Mouse (Mus musculus) CH12.LX (cell line): ENCODE data around the gene Ercc1. TPM values are rescaled to one million over a fixed set of nuclear protein-coding genes. Genes with fewer than 3 reads are reported as not detected.

ENCODE experiments used
- DNase-seq: peaks from one replicate; pipeline ENCODE4 v3.0.0-alpha.2; 2013; ENCODE audit errors: extremely low read depth
- H3K27ac ChIP-seq: 2 replicates; pipeline ENCODE4 v1.5.1; 2012; ENCODE audit warnings: low read depth, mild to moderate bottlenecking, control low read depth, moderate library complexity; ENCODE audit not compliant: insufficient read depth
- H3K27me3 ChIP-seq: replicated peaks from 2 replicates; pipeline ENCODE3; 2012; ENCODE audit warnings: inconsistent platforms
- H3K36me3 ChIP-seq, 2 experiments: replicated peaks in 1 of 2; 2 replicates each; pipeline versions ENCODE3 to v1.6.1; 2012; ENCODE audit warnings: inconsistent platforms in 1 of 2, low read length in 1 of 2, mild to moderate bottlenecking in 1 of 2, mixed read lengths in 1 of 2, moderate library complexity in 1 of 2; ENCODE audit not compliant: control insufficient read depth in 1 of 2, insufficient read depth in 1 of 2
- H3K4me1 ChIP-seq, 2 experiments: 2 replicates each; pipeline ENCODE4 v1.6.1; 2012; ENCODE audit warnings: inconsistent platforms in 1 of 2, moderate library complexity in 1 of 2; ENCODE audit not compliant: insufficient read depth in 2 of 2, control insufficient read depth in 1 of 2
- H3K4me2 ChIP-seq: 2 replicates; pipeline ENCODE4 v1.6.1; 2012; ENCODE audit warnings: low read depth, mild to moderate bottlenecking, control low read depth; ENCODE audit not compliant: poor library complexity, insufficient read depth, severe bottlenecking
- H3K4me3 ChIP-seq, 3 experiments: fragments of 150-350 bp in 1 of 3; sonication (generic) in 1 of 3; replicated peaks in 1 of 3; 2 replicates each; pipeline versions ENCODE3 to v1.5.1; 2011 to 2012; ENCODE audit warnings: low read depth in 2 of 3, low read length in 2 of 3, mild to moderate bottlenecking in 2 of 3, moderate library complexity in 2 of 3, control low read depth in 1 of 3, improper control_type of control experiment in 1 of 3, inconsistent platforms in 1 of 3, mixed read lengths in 1 of 3; ENCODE audit not compliant: poor library complexity in 1 of 3
- H3K79me2 ChIP-seq: replicated peaks from 2 replicates; pipeline ENCODE4 v1.6.1; 2012; ENCODE audit warnings: mild to moderate bottlenecking, moderate library complexity; ENCODE audit not compliant: control insufficient read depth, poor library complexity, insufficient read depth, severe bottlenecking; ENCODE audit errors: extremely low read depth
- H3K9ac ChIP-seq: 2 replicates; pipeline ENCODE4 v1.6.1; 2012; ENCODE audit warnings: low read depth, mild to moderate bottlenecking, control low read depth, moderate library complexity; ENCODE audit not compliant: insufficient read depth
- H3K9me3 ChIP-seq: replicated peaks from 2 replicates; pipeline ENCODE3; 2012; ENCODE audit warnings: low read length, inconsistent platforms, mixed read lengths
- E2F4 ChIP-seq: IDR thresholded peaks from 2 replicates; pipeline ENCODE4 v1.6.1; 2011; ENCODE audit warnings: low read depth, low read length, improper control_type of control experiment; ENCODE audit not compliant: insufficient replicate concordance
- ELF1 ChIP-seq: IDR thresholded peaks from 2 replicates; pipeline ENCODE4 v1.6.1; 2014; ENCODE audit warnings: low read depth, mild to moderate bottlenecking, inconsistent platforms, low read length, improper control_type of control experiment
- EP300 ChIP-seq: IDR thresholded peaks from 2 replicates; pipeline ENCODE4 v1.6.1; 2011; ENCODE audit warnings: low read length, improper control_type of control experiment
- ETS1 ChIP-seq: conservative IDR thresholded peaks from 2 replicates; pipeline ENCODE4 v1.6.1; 2012; ENCODE audit warnings: low read depth, mild to moderate bottlenecking, inconsistent platforms, low read length, improper control_type of control experiment, moderate library complexity
- GABPA ChIP-seq: IDR thresholded peaks from 2 replicates; pipeline ENCODE4 v1.6.1; 2012; ENCODE audit warnings: low read depth, low read length, improper control_type of control experiment, inconsistent platforms; ENCODE audit not compliant: insufficient replicate concordance
- IRF4 ChIP-seq: IDR thresholded peaks from 2 replicates; pipeline ENCODE4 v1.6.1; 2014; ENCODE audit warnings: low read depth, mild to moderate bottlenecking, inconsistent platforms, low read length, improper control_type of control experiment
- JUN ChIP-seq: IDR thresholded peaks from 2 replicates; pipeline ENCODE4 v1.6.1; 2011; ENCODE audit warnings: low read depth, mild to moderate bottlenecking, low read length, improper control_type of control experiment, moderate library complexity; ENCODE audit not compliant: insufficient read depth
- JUND ChIP-seq: conservative IDR thresholded peaks from 2 replicates; pipeline ENCODE4 v1.6.1; 2011; ENCODE audit warnings: low read depth, low read length, improper control_type of control experiment
- KAT2A ChIP-seq: IDR thresholded peaks from 2 replicates; pipeline ENCODE4 v1.6.1; 2012; ENCODE audit warnings: low read length, improper control_type of control experiment, inconsistent platforms; ENCODE audit not compliant: insufficient replicate concordance
- MAFK ChIP-seq: IDR thresholded peaks from 2 replicates; pipeline ENCODE4 v1.6.1; 2011; ENCODE audit warnings: low read length, improper control_type of control experiment; ENCODE audit not compliant: insufficient replicate concordance
- MAZ ChIP-seq: IDR thresholded peaks from 2 replicates; pipeline ENCODE4 v1.6.1; 2012; ENCODE audit warnings: low read depth, mild to moderate bottlenecking, inconsistent platforms, low read length, improper control_type of control experiment, moderate library complexity
- MXI1 ChIP-seq: IDR thresholded peaks from 2 replicates; pipeline ENCODE4 v1.6.1; 2011; ENCODE audit warnings: mild to moderate bottlenecking, low read depth, low read length, improper control_type of control experiment
- MYC ChIP-seq: IDR thresholded peaks from 2 replicates; pipeline ENCODE4 v1.6.1; 2011; ENCODE audit warnings: low read depth, mild to moderate bottlenecking, improper control_type of control experiment, low read length
- NELFE ChIP-seq: IDR thresholded peaks from 2 replicates; pipeline ENCODE4 v1.6.1; 2011; ENCODE audit warnings: low read depth, low read length, improper control_type of control experiment
- PAX5 ChIP-seq: IDR thresholded peaks from 2 replicates; pipeline ENCODE4 v1.6.1; 2012; ENCODE audit warnings: low read length, inconsistent platforms, mixed read lengths
- POLR2AphosphoS2 ChIP-seq: IDR thresholded peaks from 2 replicates; pipeline ENCODE4 v1.6.1; 2011; ENCODE audit warnings: low read depth, low read length, improper control_type of control experiment
- RAD21 ChIP-seq: IDR thresholded peaks from 2 replicates; pipeline ENCODE4 v1.6.1; 2011; ENCODE audit warnings: low read depth, mild to moderate bottlenecking, low read length, improper control_type of control experiment, moderate library complexity
- RCOR1 ChIP-seq: conservative IDR thresholded peaks from 2 replicates; pipeline ENCODE4 v1.6.1; 2012; ENCODE audit warnings: low read depth, mild to moderate bottlenecking, inconsistent platforms, low read length, improper control_type of control experiment
- SMC3 ChIP-seq: IDR thresholded peaks from 2 replicates; pipeline ENCODE4 v1.6.1; 2011; ENCODE audit warnings: low read depth, low read length, improper control_type of control experiment
- ZC3H11A ChIP-seq: IDR thresholded peaks from 2 replicates; pipeline ENCODE4 v1.6.1; 2012; ENCODE audit warnings: low read depth, mild to moderate bottlenecking, inconsistent platforms, low read length, improper control_type of control experiment
- ZKSCAN1 ChIP-seq: IDR thresholded peaks from 2 replicates; pipeline ENCODE4 v1.6.1; 2012; ENCODE audit warnings: low read depth, inconsistent platforms, low read length, improper control_type of control experiment, borderline replicate concordance
- ZNF384 ChIP-seq: IDR thresholded peaks from 2 replicates; pipeline ENCODE4 v1.6.1; 2012; ENCODE audit warnings: low read depth, low read length, improper control_type of control experiment, inconsistent platforms
- dilution Hi-C: fragments of 300-500 bp; cut with MboI; formaldehyde crosslinking; loops from 2 replicates; pipeline ENCODE4 v1.14.3; 2020; ENCODE audit warnings: low sequenced_read_pairs; ENCODE audit not compliant: extremely low pct_unique_long_range_greater_than_20kb, extremely low pct_ligation_motif_present
- in situ Hi-C: fragments of 300-500 bp; cut with MboI; formaldehyde crosslinking; loops from 3 replicates; pipeline ENCODE4 v1.14.3; 2019; ENCODE audit warnings: low sequenced_read_pairs, low pct_ligation_motif_present, low pct_unique_long_range_greater_than_20kb, mixed read lengths
- polyA plus RNA-seq: library from polyadenylated mRNA; unstranded; fragments of >175 nt; gene quantifications from 2 replicates; pipeline ENCODE4 v1.2.1, GENCODE M21; 2012; ENCODE audit warnings: low read depth; ENCODE audit not compliant: insufficient read length
- total RNA-seq, 2 experiments: library from RNA; depleted of rRNA; stranded (reverse); fragments of 300-350 nt in 1 of 2; fragments of >200 nt in 1 of 2; gene quantifications; 2 replicates each; pipeline ENCODE4 v1.2.3; 2012 to 2014

Gene Ercc1
- total and polyA plus RNA-seq, 3 experiments = 26.9 to 28.2 (median 27.7) TPM

- Histone ChIP-seq H3K4me2 (no peak overlapping the region), H3K4me3 (no peak overlapping the region), H3K79me2 (peaks cover 4% of the 10 kb centered on the region; the same call in 1 of the 2 replicates), H3K27ac (no peak overlapping the region), H3K4me1 (no peaks in the 10 kb centered on the region), H3K9me3 (no peaks in the 10 kb centered on the region), H3K27me3 (no peaks in the 10 kb centered on the region), H3K9ac (no peak overlapping the region), H3K36me3 (peaks cover 92 to 98% of the 10 kb centered on the region in 2 experiments)
- DNase-seq = no peak
- in situ Hi-C loops = no loop called here
- TF ChIP-seq ZKSCAN1 (no peak), NELFE (no peak), ZC3H11A (no peak), KAT2A (no peak), MAFK (no peak), ELF1 (no peak), E2F4 (no peak), JUN (no peak), ZNF384 (no peak), RCOR1 (no peak), GABPA (no peak), RAD21 (no peak), IRF4 (no peak)
- dilution Hi-C loops = no loop called here
Measured at GRCm38 (mm10) chr7:19388699-19389413, 44.3 kb downstream of the Ercc1 start.

- Histone ChIP-seq H3K4me2 (no peak overlapping the region), H3K27ac (no peak overlapping the region), H3K79me2 (no peaks in the 10 kb centered on the region), H3K9ac (no peak overlapping the region), H3K4me1 (no peaks in the 10 kb centered on the region), H3K27me3 (peaks cover 4% of the 10 kb centered on the region), H3K9me3 (no peaks in the 10 kb centered on the region), H3K36me3 (peaks cover 62 to 72% of the 10 kb centered on the region in 2 experiments)
- in situ Hi-C loops = no loop called here
- no peak for DNase-seq
- TF ChIP-seq RCOR1 (no peak), MAZ (no peak), ZNF384 (no peak), SMC3 (no peak), POLR2AphosphoS2 (no peak), ELF1 (no peak), NELFE (no peak), JUN (no peak), KAT2A (no peak), ETS1 (no peak), JUND (no peak), MYC (no peak), PAX5 (no peak), MXI1 (no peak), EP300 (no peak)
- TF ChIP-seq, all 38 proteins: peak for 0
- dilution Hi-C loops = no loop called here
- no peak overlapping the region for H3K4me3 ChIP-seq
Measured at GRCm38 (mm10) chr7:19394484-19394883, 49.9 kb downstream of the Ercc1 start.
